Mouse (Mus musculus) macrophage (primary cell): Measurements from ENCODE around the gene Gm28079. TPM values are rescaled to one million over a fixed set of nuclear protein-coding genes. Genes with fewer than 3 reads are reported as not detected.
"Not testable (repeated sequence)": the region's sequence is repeated elsewhere in the genome, so short reads cannot be mapped to it uniquely, and the experiment has no call there.

Experiments used
- H3K27ac ChIP-seq: fragments of 350-480 bp; formaldehyde crosslinking; 2 replicates; pipeline ENCODE4 v1.9.0; 2021
- H3K36me3 ChIP-seq: fragments of 350-480 bp; formaldehyde crosslinking; 2 replicates; pipeline ENCODE4 v1.9.0; 2021; ENCODE audit errors: inconsistent target
- H3K4me3 ChIP-seq: fragments of 350-480 bp; formaldehyde crosslinking; 2 replicates; pipeline ENCODE4 v1.9.0; 2021; ENCODE audit errors: inconsistent target
- H3K79me2 ChIP-seq: fragments of 350-480 bp; formaldehyde crosslinking; 2 replicates; pipeline ENCODE4 v1.9.0; 2021; ENCODE audit errors: inconsistent target
- WGBS: methylation state at CpG from one replicate; pipeline ENCODE4 v1.1.7; 2026; ENCODE audit warnings: inconsistent platforms; ENCODE audit not compliant: missing documents; 5-methylcytosine and 5-hydroxymethylcytosine counted together
- polyA plus RNA-seq: library from polyadenylated mRNA; stranded (reverse); fragments of 250-400 nt; gene quantifications from 3 replicates; pipeline ENCODE4 v1.2.4, GENCODE M21; 2018; ENCODE audit warnings: inconsistent platforms
- total RNA-seq, 78 experiments: library from RNA; depleted of rRNA; stranded (reverse); fragments of 250-400 nt; gene quantifications; 1 replicate in 9 of 78; 2 replicates in 24 of 78; 3 replicates in 43 of 78; 4 replicates in 2 of 78; pipeline ENCODE4 v1.2.4; 2018; ENCODE audit warnings: inconsistent platforms in 56 of 78

The Gm28079 gene
- not detected for total RNA-seq (2018; cell fraction: chromatin; rRNA removed)
- total RNA-seq (2018; cell fraction: cytosol; rRNA removed) = not detected
- not detected for total RNA-seq (2018; cell fraction: nucleus; rRNA removed)
- not detected in 3 replicates for polyA plus RNA-seq

DNA sequence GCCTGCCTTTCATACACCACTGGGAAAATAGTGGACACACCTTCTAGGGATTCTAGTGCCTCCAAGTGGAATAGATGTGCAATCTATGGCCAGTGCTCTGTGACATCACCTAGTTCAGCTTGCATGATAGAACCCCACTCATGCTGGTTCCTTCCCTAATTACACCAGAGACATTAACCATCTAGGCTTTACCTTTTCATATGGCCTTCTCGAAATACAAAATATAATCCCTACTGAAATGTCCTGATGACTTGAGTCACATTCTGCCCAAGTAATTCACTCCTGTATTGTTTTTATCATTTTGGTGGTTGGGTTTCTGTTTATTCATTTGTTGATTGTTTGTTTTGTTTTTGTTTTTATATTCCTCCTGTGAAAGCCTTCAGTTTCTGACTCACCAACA, at the start of gene Gm28079:
TSS of gene Gm28079 (minus strand) at position 101 of the 400 bp plus-strand sequence.
- no CpG with 5 or more reads among the region's 1 CpGs for WGBS
- H3K36me3 ChIP-seq, H3K79me2 ChIP-seq, H3K4me3 ChIP-seq, H3K27ac ChIP-seq: not testable (repeated sequence)
